Comparison of ENCODE assay signal across 24 mouse cellular contexts in the genomic region with DNA sequence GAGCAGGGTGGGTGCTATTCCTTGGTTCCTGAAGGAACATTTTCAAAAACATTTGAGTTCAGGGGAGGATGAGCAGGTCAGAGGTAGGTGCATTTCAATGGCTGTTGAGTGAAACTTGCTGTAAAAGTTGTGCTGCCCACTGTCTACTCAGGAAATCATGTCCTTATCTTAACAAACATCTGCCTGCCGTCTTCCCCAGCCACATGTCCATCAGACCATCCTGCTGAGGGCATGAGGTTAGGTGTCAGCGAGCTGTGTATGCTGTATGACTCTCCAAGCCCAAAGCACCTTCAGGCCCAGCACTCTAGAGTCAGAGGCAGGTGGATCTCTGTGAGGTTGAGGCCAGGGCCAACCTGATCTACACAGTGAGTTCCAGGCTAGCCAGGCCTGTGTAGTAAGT. TPM values are rescaled to one million over a fixed set of nuclear protein-coding genes. Genes with fewer than 3 reads are reported as not detected.
DNase-seq lines count a peak whose midpoint lies in the region; ATAC-seq and TF ChIP-seq lines count a peak whose summit lies in the region.
"Had no signal": no experiment of that assay in that cellular context is flagged by ENCODE, and none has a peak within 500 bp of the region (broad histone marks: within the 10 kb centered on the region; RNA-seq: fewer than 3 reads in every experiment).

No protein-coding gene starts in this region.

- no peak overlapping the region for H3K9ac ChIP-seq in liver, embryonic 13.5 days
- H3K9ac ChIP-seq in CH12.LX (ENCODE audit: insufficient read depth, low read depth): no peak overlapping the region
- H3K9ac ChIP-seq: embryonic facial prominence, embryonic 12.5 days; forebrain, embryonic 13.5 days; forebrain, embryonic 15.5 days; forebrain, postnatal 0 days had no signal

- no peak for DNase-seq in liver, embryonic 13.5 days
- DNase-seq in liver (no peak), 416B (ENCODE audit: low read depth) (peak; percentile 88), CH12.LX (ENCODE audit: extremely low read depth) (no peak)
- DNase-seq in cerebellum, postnatal 36 days: no peak
- DNase-seq in thymus, postnatal 36 days: no peak
- no peak for DNase-seq in spleen, postnatal 14 days (ENCODE audit: low spot score in 2 of 2)
- DNase-seq: adrenal gland, adult 2 months; adrenal gland, postnatal 14 days; adrenal gland, postnatal 36 days; B cell, adult 2 months; cerebellum, adult 11-12 months; cerebellum, adult 2 months; cerebellum, adult 9-10 months; cerebellum, postnatal 10 days; cerebellum, postnatal 25 days; forebrain, postnatal 0 days had no signal

- dilution Hi-C loops in CH12.LX (cut with MboI; ENCODE audit: extremely low pct_ligation_motif_present, extremely low pct_unique_long_range_greater_than_20kb, low sequenced_read_pairs): no loop called here

- peak; percentile 29; the same call in 1 of the 2 replicates for ATAC-seq in liver, embryonic 13.5 days (ENCODE audit: low read depth)
- ATAC-seq in hematopoietic stem cell, adult 5-6 weeks (replicated peaks in 1 of 2; ENCODE audit: insufficient read depth in 1 of 2, low FRiP score in 2 of 2, low TSS enrichment in 1 of 2, low read depth in 1 of 2, poor library complexity in 2 of 2, severe bottlenecking in 2 of 2): peak; percentile 43 to 68
- ATAC-seq: CD4-positive, CD25-positive, alpha-beta regulatory T cell, adult 4 months; forebrain, embryonic 13.5 days; forebrain, embryonic 15.5 days; forebrain, postnatal 0 days had no signal

- TF ChIP-seq CTCF in CH12.LX (conservative IDR thresholded peaks at IDR 0.05 in 1 of 2, IDR thresholded peaks at IDR 0.05 in 1 of 2; ENCODE audit: low read depth in 2 of 2, low read length in 2 of 2): no peak

- H3K4me3 ChIP-seq in liver, embryonic 13.5 days (replicated peaks): no peak overlapping the region
- H3K4me3 ChIP-seq in CH12.LX (replicated peaks in 1 of 3; ENCODE audit: low read depth in 2 of 3, low read length in 2 of 3, poor library complexity in 1 of 3): peak overlapping the region in 1 of 3 experiments; percentile 3
- H3K4me3 ChIP-seq: embryonic facial prominence, embryonic 10.5 days; embryonic facial prominence, embryonic 12.5 days; forebrain, embryonic 13.5 days; forebrain, embryonic 15.5 days had no signal

- no peaks in the 10 kb centered on the region for H3K36me3 ChIP-seq in liver, embryonic 13.5 days
- H3K36me3 ChIP-seq in CH12.LX (replicated peaks in 1 of 2; ENCODE audit: control insufficient read depth in 1 of 2, insufficient read depth in 1 of 2, low read length in 1 of 2): peaks cover 18 to 59% of the 10 kb centered on the region in 2 experiments

- 4% methylated on average over 2 of the region's 2 CpGs for WGBS in liver, embryonic 13.5 days (ENCODE audit: insufficient replicate concordance)

- TF ChIP-seq POLR2A in CH12.LX (IDR thresholded peaks at IDR 0.05; ENCODE audit: low read depth, low read length): no peak

- peaks cover 5% of the 10 kb centered on the region for H3K4me1 ChIP-seq in liver, embryonic 13.5 days (replicated peaks)
- H3K4me1 ChIP-seq in CH12.LX (ENCODE audit: control insufficient read depth in 1 of 2, insufficient read depth in 2 of 2): peaks cover 47 to 97% of the 10 kb centered on the region in 2 experiments

- no peak for TF ChIP-seq EP300 in CH12.LX (IDR thresholded peaks at IDR 0.05; ENCODE audit: low read length)

- no peak overlapping the region for H3K4me2 ChIP-seq in liver, embryonic 13.5 days
- peak overlapping the region; percentile 57; the same call in 1 of the 2 replicates for H3K4me2 ChIP-seq in CH12.LX (ENCODE audit: insufficient read depth, low read depth, poor library complexity, severe bottlenecking)
- H3K4me2 ChIP-seq: embryonic facial prominence, embryonic 12.5 days; forebrain, embryonic 13.5 days; forebrain, embryonic 15.5 days had no signal

- H3K27ac ChIP-seq in liver, embryonic 13.5 days: no peak overlapping the region
- peak overlapping the region; percentile 79 for H3K27ac ChIP-seq in CH12.LX (ENCODE audit: insufficient read depth, low read depth)
- H3K27ac ChIP-seq: embryonic facial prominence, embryonic 10.5 days; embryonic facial prominence, embryonic 12.5 days; forebrain, embryonic 13.5 days; forebrain, embryonic 15.5 days had no signal

- H3K79me2 ChIP-seq in CH12.LX (replicated peaks; ENCODE audit: control insufficient read depth, extremely low read depth, insufficient read depth, poor library complexity, severe bottlenecking): peaks cover 13% of the 10 kb centered on the region

- in situ Hi-C loops in CH12.LX (cut with MboI; ENCODE audit: low pct_ligation_motif_present, low pct_unique_long_range_greater_than_20kb, low sequenced_read_pairs): no loop called here

- no peaks in the 10 kb centered on the region for H3K9me3 ChIP-seq in liver, embryonic 13.5 days (replicated peaks)
- peaks cover 6% of the 10 kb centered on the region for H3K9me3 ChIP-seq in CH12.LX (replicated peaks; ENCODE audit: low read length)
- H3K9me3 ChIP-seq: embryonic facial prominence, embryonic 12.5 days; forebrain, embryonic 13.5 days; forebrain, embryonic 15.5 days had no signal

- TF ChIP-seq RAD21 in CH12.LX (IDR thresholded peaks at IDR 0.05; ENCODE audit: low read depth, low read length): no peak

- 0 out of 2 replicates have a peak, but pooled peaks cover 1% of the 10 kb centered on the region for H3K27me3 ChIP-seq in liver, embryonic 13.5 days
- H3K27me3 ChIP-seq in CH12.LX (replicated peaks): no peaks in the 10 kb centered on the region
- H3K27me3 ChIP-seq: embryonic facial prominence, embryonic 12.5 days; forebrain, embryonic 13.5 days; forebrain, embryonic 15.5 days had no signal

TF ChIP-seq in CH12.LX, 34 proteins besides CTCF, POLR2A, EP300 and RAD21:
- TF ChIP-seq CHD1 (IDR thresholded peaks at IDR 0.05; ENCODE audit: low read depth, low read length) (0 out of 2 replicates have a peak, but pooled peaks have one; percentile 52), USF1 (IDR thresholded peaks at IDR 0.05; ENCODE audit: low read depth, low read length) (no peak), ZKSCAN1 (IDR thresholded peaks at IDR 0.05; ENCODE audit: borderline replicate concordance, low read depth, low read length) (no peak), MXI1 (IDR thresholded peaks at IDR 0.05; ENCODE audit: low read depth, low read length) (peak; percentile 40; the same call in 1 of the 2 replicates), BHLHE40 (IDR thresholded peaks at IDR 0.05; ENCODE audit: low read depth, low read length) (no peak), MYC (IDR thresholded peaks at IDR 0.05; ENCODE audit: low read depth, low read length) (no peak)

RNA-seq across cellular contexts. Expression of gene Ackr3, which starts 12.1 kb away (rescaled TPM):
- polyA plus RNA-seq in liver, embryonic 13.5 days (2015; fragmentation: Nextera tagmentation; extraction: Ambion mirVana): 2.8 and 3.5 TPM in 2 replicates
- total RNA-seq in CH12.LX (2012; rRNA removed) (10.1 and 13.1 TPM in 2 replicates), CH12.LX (2014; rRNA removed) (18.0 and 23.1 TPM in 2 replicates)
- 25.6 and 34.4 TPM in 2 replicates for polyA plus RNA-seq in CH12.LX (2012; ENCODE audit: insufficient read length, low read depth)
- 0.30 TPM in 1 of 2 replicates, not detected in the other for total RNA-seq in hematopoietic stem cell, adult 5-6 weeks (2017)
- total RNA-seq: MEL had no signal
- polyA plus RNA-seq: CD4-positive, CD25-positive, alpha-beta regulatory T cell, adult 4 months had no signal
